Mouse (Mus musculus): ENCODE results near the gene Smbd1. TPM values are rescaled to one million over a fixed set of nuclear protein-coding genes. Genes with fewer than 3 reads are reported as not detected.

The Smbd1 gene
- polyA plus RNA-seq, 1 experiment from 2014 or later = not detected

GRCm38 (mm10) chr16:32784840-32785239 lies 25.4 kb downstream of the Smbd1 start:
- Histone ChIP-seq H3K4me1 (ENCODE audit: control insufficient read depth, insufficient read depth, low read length) (no peaks in the 10 kb centered on the region), H3K4me2 (replicated peaks; ENCODE audit: low read depth, low read length) (no peak overlapping the region), H3K9ac (replicated peaks; ENCODE audit: low read depth, low read length) (no peak overlapping the region), H3K36me3 (ENCODE audit: control insufficient read depth, insufficient read depth, low read length) (no peaks in the 10 kb centered on the region), H3K9me3 (ENCODE audit: control insufficient read depth, low read depth, low read length) (no peaks in the 10 kb centered on the region), H3K27ac (ENCODE audit: low read length) (no peak overlapping the region), H3K27me3 (ENCODE audit: control insufficient read depth, insufficient read depth, low read length) (no peaks in the 10 kb centered on the region), H3K4me3 (ENCODE audit: low read depth, low read length) (no peak overlapping the region)
- ATAC-seq (ENCODE audit: insufficient number of reproducible peaks, insufficient read depth, low FRiP score, low read depth) = no peak
- 75% methylated on average over 13 of the region's 13 CpGs for WGBS

- no peak for ATAC-seq (ENCODE audit: insufficient number of reproducible peaks, insufficient read depth, low FRiP score, low read depth)
Observed at GRCm38 (mm10) chr16:32783324-32784062, 26.8 kb downstream of the Smbd1 start.

GRCm38 (mm10) chr16:32778956-32779355 lies 31.3 kb downstream of the Smbd1 start:
- Histone ChIP-seq H3K36me3 (ENCODE audit: control insufficient read depth, insufficient read depth, low read length) (no peaks in the 10 kb centered on the region), H3K9me3 (ENCODE audit: control insufficient read depth, low read depth, low read length) (no peaks in the 10 kb centered on the region), H3K27ac (ENCODE audit: low read length) (no peak overlapping the region), H3K27me3 (ENCODE audit: control insufficient read depth, insufficient read depth, low read length) (no peaks in the 10 kb centered on the region), H3K4me3 (ENCODE audit: low read depth, low read length) (no peak overlapping the region), H3K4me2 (replicated peaks; ENCODE audit: low read depth, low read length) (no peak overlapping the region), H3K9ac (replicated peaks; ENCODE audit: low read depth, low read length) (no peak overlapping the region), H3K4me1 (ENCODE audit: control insufficient read depth, insufficient read depth, low read length) (no peaks in the 10 kb centered on the region)
- no peak for ATAC-seq (ENCODE audit: insufficient number of reproducible peaks, insufficient read depth, low FRiP score, low read depth)
- 54% methylated on average over 8 of the region's 8 CpGs for WGBS

More at GRCm38 (mm10) chr16:32783324-32784062, 26.8 kb downstream of the Smbd1 start:
- Histone ChIP-seq H3K4me1 (ENCODE audit: control insufficient read depth, insufficient read depth, low read length) (no peaks in the 10 kb centered on the region), H3K4me2 (replicated peaks; ENCODE audit: low read depth, low read length) (no peak overlapping the region), H3K36me3 (ENCODE audit: control insufficient read depth, insufficient read depth, low read length) (no peaks in the 10 kb centered on the region), H3K27me3 (ENCODE audit: control insufficient read depth, insufficient read depth, low read length) (no peaks in the 10 kb centered on the region), H3K9ac (replicated peaks; ENCODE audit: low read depth, low read length) (no peak overlapping the region), H3K4me3 (ENCODE audit: low read depth, low read length) (no peak overlapping the region), H3K9me3 (ENCODE audit: control insufficient read depth, low read depth, low read length) (no peaks in the 10 kb centered on the region), H3K27ac (ENCODE audit: low read length) (no peak overlapping the region)
- WGBS = 39% methylated on average over 5 of the region's 5 CpGs

GRCm38 (mm10) chr16:32776676-32777075 lies 33.6 kb downstream of the Smbd1 start:
- ATAC-seq (ENCODE audit: insufficient number of reproducible peaks, insufficient read depth, low FRiP score, low read depth) = no peak
- Histone ChIP-seq H3K4me2 (replicated peaks; ENCODE audit: low read depth, low read length) (no peak overlapping the region), H3K4me3 (ENCODE audit: low read depth, low read length) (no peak overlapping the region), H3K9ac (replicated peaks; ENCODE audit: low read depth, low read length) (no peak overlapping the region), H3K36me3 (ENCODE audit: control insufficient read depth, insufficient read depth, low read length) (no peaks in the 10 kb centered on the region), H3K9me3 (ENCODE audit: control insufficient read depth, low read depth, low read length) (no peaks in the 10 kb centered on the region), H3K27ac (ENCODE audit: low read length) (no peak overlapping the region), H3K4me1 (ENCODE audit: control insufficient read depth, insufficient read depth, low read length) (no peaks in the 10 kb centered on the region), H3K27me3 (ENCODE audit: control insufficient read depth, insufficient read depth, low read length) (no peaks in the 10 kb centered on the region)
- 79% methylated on average over 10 of the region's 10 CpGs for WGBS

- Histone ChIP-seq H3K4me2 (replicated peaks; ENCODE audit: low read depth, low read length) (no peak overlapping the region), H3K4me1 (ENCODE audit: control insufficient read depth, insufficient read depth, low read length) (no peaks in the 10 kb centered on the region), H3K9ac (replicated peaks; ENCODE audit: low read depth, low read length) (no peak overlapping the region), H3K9me3 (ENCODE audit: control insufficient read depth, low read depth, low read length) (no peaks in the 10 kb centered on the region), H3K27ac (ENCODE audit: low read length) (no peak overlapping the region), H3K4me3 (ENCODE audit: low read depth, low read length) (no peak overlapping the region), H3K36me3 (ENCODE audit: control insufficient read depth, insufficient read depth, low read length) (no peaks in the 10 kb centered on the region), H3K27me3 (ENCODE audit: control insufficient read depth, insufficient read depth, low read length) (no peaks in the 10 kb centered on the region)
- no peak for ATAC-seq (ENCODE audit: insufficient number of reproducible peaks, insufficient read depth, low FRiP score, low read depth)
- WGBS = 94% methylated on average over 7 of the region's 7 CpGs
Observed at GRCm38 (mm10) chr16:32766904-32767303, 43.4 kb downstream of the Smbd1 start.

GRCm38 (mm10) chr16:32764961-32765360 lies 45.3 kb downstream of the Smbd1 start:
- H3K27me3 ChIP-seq (ENCODE audit: control insufficient read depth, insufficient read depth, low read length) = no peaks in the 10 kb centered on the region
- no peak overlapping the region for H3K27ac ChIP-seq (ENCODE audit: low read length)
- H3K4me2 ChIP-seq (replicated peaks; ENCODE audit: low read depth, low read length) = no peak overlapping the region
- WGBS = 70% methylated on average over 6 of the region's 6 CpGs
- H3K9me3 ChIP-seq (ENCODE audit: control insufficient read depth, low read depth, low read length) = no peaks in the 10 kb centered on the region
- no peaks in the 10 kb centered on the region for H3K4me1 ChIP-seq (ENCODE audit: control insufficient read depth, insufficient read depth, low read length)
- no peaks in the 10 kb centered on the region for H3K36me3 ChIP-seq (ENCODE audit: control insufficient read depth, insufficient read depth, low read length)
- no peak for ATAC-seq (ENCODE audit: insufficient number of reproducible peaks, insufficient read depth, low FRiP score, low read depth)
- no peak overlapping the region for H3K4me3 ChIP-seq (ENCODE audit: low read depth, low read length)
- no peak overlapping the region for H3K9ac ChIP-seq (replicated peaks; ENCODE audit: low read depth, low read length)

- no peaks in the 10 kb centered on the region for H3K9me3 ChIP-seq (ENCODE audit: control insufficient read depth, low read depth, low read length)
- H3K4me2 ChIP-seq (replicated peaks; ENCODE audit: low read depth, low read length) = no peak overlapping the region
- no peak overlapping the region for H3K9ac ChIP-seq (replicated peaks; ENCODE audit: low read depth, low read length)
- WGBS = 89% methylated on average over 2 of the region's 2 CpGs
- no peaks in the 10 kb centered on the region for H3K36me3 ChIP-seq (ENCODE audit: control insufficient read depth, insufficient read depth, low read length)
- H3K4me3 ChIP-seq (ENCODE audit: low read depth, low read length) = no peak overlapping the region
- H3K4me1 ChIP-seq (ENCODE audit: control insufficient read depth, insufficient read depth, low read length) = no peaks in the 10 kb centered on the region
- no peak overlapping the region for H3K27ac ChIP-seq (ENCODE audit: low read length)
- no peak for ATAC-seq (ENCODE audit: insufficient number of reproducible peaks, insufficient read depth, low FRiP score, low read depth)
- no peaks in the 10 kb centered on the region for H3K27me3 ChIP-seq (ENCODE audit: control insufficient read depth, insufficient read depth, low read length)
Observed at GRCm38 (mm10) chr16:32764550-32764949, 45.7 kb downstream of the Smbd1 start.
